Mouse (Mus musculus): ENCODE data around the gene Gm42688.

GRCm38 (mm10) chr6:83083497-83083896 lies 17.9 kb upstream of the Gm42688 start:
- TF ChIP-seq CTCF (IDR thresholded peaks at IDR 0.05; ENCODE audit: low read depth) (no peak), EP300 (optimal IDR thresholded peaks at IDR 0.05) (no peak)

All from stomach, postnatal 0 days (tissue).